Mouse (Mus musculus) embryonic fibroblast, embryonic 13.5 days (primary cell): ENCODE results near the gene Pde11a.

Experiments used
- CTCF ChIP-seq: IDR thresholded peaks from 2 replicates; pipeline ENCODE4 v1.5.1; 2011; ENCODE audit warnings: mild to moderate bottlenecking, control low read depth, low read length, moderate library complexity, borderline replicate concordance; ENCODE audit not compliant: insufficient read depth
- POLR2A ChIP-seq: IDR thresholded peaks from 2 replicates; pipeline ENCODE4 v1.6.1; 2011; ENCODE audit warnings: low read depth, mild to moderate bottlenecking, control low read depth, low read length, moderate library complexity

DNA sequence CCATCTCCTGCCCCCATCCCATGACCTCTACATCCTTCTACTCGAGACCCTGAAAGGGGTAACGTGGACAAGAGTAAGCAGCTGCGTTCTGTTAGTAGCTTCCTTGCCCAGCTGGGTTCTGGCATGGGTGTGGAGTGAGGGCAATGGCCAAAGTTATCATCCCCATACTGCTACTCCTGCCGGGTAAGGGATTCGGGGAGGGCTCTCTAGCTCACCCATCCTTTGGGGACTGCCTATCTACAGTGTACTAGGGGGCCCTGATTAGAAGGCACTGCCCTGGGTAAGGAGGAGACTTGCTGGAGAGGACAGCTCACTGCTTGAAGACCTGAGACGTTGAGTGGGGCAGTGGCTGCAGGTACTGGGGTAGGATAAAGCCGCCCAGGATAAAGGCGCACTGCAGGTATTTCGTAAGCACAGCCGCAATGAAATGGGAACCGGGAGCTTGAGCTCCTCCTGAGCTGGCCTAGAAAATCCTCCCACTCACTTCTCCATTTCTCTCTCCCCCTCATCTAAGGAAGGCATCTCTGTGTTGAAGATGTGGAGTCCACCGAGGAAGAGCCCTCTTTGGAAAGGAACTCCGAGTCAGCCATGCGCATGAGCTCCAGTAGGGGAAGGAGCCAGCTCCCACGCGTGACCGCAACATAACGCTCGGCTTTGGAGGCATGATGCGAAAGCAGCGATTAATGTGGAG, 15.2 kb downstream of the Pde11a start:
- TF ChIP-seq POLR2A (no peak), CTCF (no peak)
